Mouse (Mus musculus): Measurements from ENCODE around the gene 1110004F10Rik.

Gene 1110004F10Rik

GRCm38 (mm10) chr7:116145030-116145429, 105.8 kb downstream of the 1110004F10Rik start:
- DNase-seq (ENCODE audit: low spot score): no peak

- DNase-seq (ENCODE audit: low spot score): no peak
Measured at GRCm38 (mm10) chr7:116147114-116147513, 107.9 kb downstream of the 1110004F10Rik start.

GRCm38 (mm10) chr7:116149568-116149967, 110.4 kb downstream of the 1110004F10Rik start:
- DNase-seq (ENCODE audit: low spot score): no peak

- DNase-seq (ENCODE audit: low spot score): no peak
Measured at GRCm38 (mm10) chr7:116153781-116154368, 114.7 kb downstream of the 1110004F10Rik start.

Data from c-Kit-positive CD71-positive TER-119-positive erythroid progenitor cells, embryonic 14.5 days (primary cell).